Mouse (Mus musculus) embryonic facial prominence, embryonic 11.5 days (tissue): ENCODE results near the gene Mrpl43. TPM values are rescaled to one million over a fixed set of nuclear protein-coding genes. Genes with fewer than 3 reads are reported as not detected.
"Not testable (repeated sequence)": the region's sequence is repeated elsewhere in the genome, so short reads cannot be mapped to it uniquely, and the experiment has no call there.

Experiments
- ATAC-seq: fragments of 200-750 bp; cut with Nextera tagmentation; replicated peaks from 2 replicates; pipeline ENCODE4 v1.8.0; 2017; ENCODE audit warnings: low read depth; ENCODE audit not compliant: insufficient number of reproducible peaks, low FRiP score, low TSS enrichment
- DNase-seq: peaks from one replicate; pipeline ENCODE4 v3.0.0-alpha.2; 2015; ENCODE audit warnings: low spot score
- H3K27ac ChIP-seq: fragments of 300-500 bp; sonication (generic); replicated peaks from 2 replicates; pipeline ENCODE4 v1.5.1; 2014; ENCODE audit warnings: mild to moderate bottlenecking, low read depth, low read length, control low read depth
- H3K27me3 ChIP-seq: fragments of 300-500 bp; sonication (generic); 2 replicates; pipeline ENCODE4 v1.6.1; 2014; ENCODE audit warnings: mild to moderate bottlenecking, low read length, moderate library complexity, mixed read lengths; ENCODE audit not compliant: control insufficient read depth, insufficient read depth
- H3K36me3 ChIP-seq: fragments of 300-500 bp; sonication (generic); replicated peaks from 2 replicates; pipeline ENCODE4 v1.6.1; 2014; ENCODE audit warnings: low read depth, mild to moderate bottlenecking, low read length, moderate library complexity, mixed read lengths; ENCODE audit not compliant: control insufficient read depth, insufficient read depth
- H3K4me1 ChIP-seq: fragments of 300-500 bp; sonication (generic); 2 replicates; pipeline ENCODE4 v1.6.1; 2014; ENCODE audit warnings: low read length, mixed read lengths; ENCODE audit not compliant: control insufficient read depth, insufficient read depth
- H3K4me2 ChIP-seq: fragments of 300-500 bp; sonication (generic); 2 replicates; pipeline ENCODE4 v1.6.1; 2014; ENCODE audit warnings: low read depth, mild to moderate bottlenecking, control low read depth, low read length, moderate library complexity
- H3K4me3 ChIP-seq: fragments of 300-500 bp; sonication (generic); 2 replicates; pipeline ENCODE4 v1.5.1; 2014; ENCODE audit warnings: low read depth, low read length, control low read depth
- H3K9ac ChIP-seq: fragments of 300-500 bp; sonication (generic); replicated peaks from 2 replicates; pipeline ENCODE4 v1.6.1; 2014; ENCODE audit warnings: mild to moderate bottlenecking, control low read depth, low read length
- H3K9me3 ChIP-seq: fragments of 300-500 bp; sonication (generic); replicated peaks from 2 replicates; pipeline ENCODE4 v1.6.1; 2016; ENCODE audit warnings: mild to moderate bottlenecking, low read length, inconsistent platforms, mixed read lengths; ENCODE audit not compliant: control insufficient read depth
- WGBS: fragments of 180-500 bp; shearing (Covaris S2); extraction: QIAGEN DNeasy Blood & Tissue Kit; methylation state at CpG from one replicate; pipeline ENCODE4 v1.1.7; 2014; 5-methylcytosine and 5-hydroxymethylcytosine counted together
- polyA plus RNA-seq: library from polyadenylated mRNA; unstranded; fragments of >200 nt; fragmentation: Nextera tagmentation; extraction: Ambion mirVana; gene quantifications from 2 replicates; pipeline ENCODE4 v1.2.1, GENCODE M21; 2014

Gene Mrpl43
- polyA plus RNA-seq, 1 experiment from 2014 or later: 62.9 TPM

DNA sequence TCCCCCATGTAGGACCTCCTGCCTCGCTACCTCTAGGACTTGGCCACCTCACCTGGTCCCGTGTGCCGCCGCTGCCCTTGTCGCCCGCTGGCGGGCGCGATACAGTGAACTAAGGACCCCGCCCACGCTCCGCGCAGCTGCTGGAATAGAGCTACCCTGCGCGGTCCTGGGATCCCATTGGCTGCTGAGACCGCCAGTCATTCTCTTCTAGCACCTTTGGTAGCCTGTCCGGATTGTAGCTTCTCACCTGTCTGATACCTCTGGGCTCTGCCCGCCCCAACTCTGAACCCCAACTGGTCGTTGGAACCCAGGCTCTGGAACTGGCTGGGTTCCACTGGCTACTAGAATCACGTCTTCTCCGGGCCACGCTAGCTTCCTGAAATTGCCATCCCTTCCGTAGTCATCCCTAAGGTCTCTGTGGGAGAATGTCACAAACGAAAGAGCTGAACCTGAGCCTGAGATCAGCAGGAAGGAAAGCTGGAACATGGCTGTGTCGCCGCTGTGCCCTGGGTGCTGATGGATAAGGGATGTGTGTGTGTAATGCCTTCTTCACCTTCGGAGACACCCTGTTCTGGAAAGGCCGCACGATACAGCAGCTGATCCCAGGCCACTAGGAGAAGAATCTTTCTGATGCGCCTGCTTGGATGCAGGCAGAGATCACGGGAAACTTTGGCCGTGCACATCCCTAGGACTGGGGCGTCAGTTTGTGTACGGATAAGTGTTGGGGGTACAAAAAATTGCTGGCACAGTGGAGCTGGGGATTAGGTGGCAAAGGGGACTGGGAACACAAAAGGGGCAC is 40.5 kb upstream of the Mrpl43 start:
- H3K9me3 ChIP-seq: no peaks in the 10 kb centered on the region
- peak overlapping the region; percentile 69 for H3K9ac ChIP-seq
- no peak overlapping the region for H3K27ac ChIP-seq
- peaks cover 13% of the 10 kb centered on the region for H3K4me1 ChIP-seq
- WGBS: 3% methylated on average over 34 of the region's 34 CpGs
- H3K4me2 ChIP-seq: peak overlapping the region; percentile 85
- H3K27me3 ChIP-seq: peaks cover 11% of the 10 kb centered on the region
- ATAC-seq (peak; percentile 51), DNase-seq (peak; percentile 83)
- no peaks in the 10 kb centered on the region; the same call in 1 of the 2 replicates for H3K36me3 ChIP-seq
- H3K4me3 ChIP-seq: peak overlapping the region; percentile 50

DNA sequence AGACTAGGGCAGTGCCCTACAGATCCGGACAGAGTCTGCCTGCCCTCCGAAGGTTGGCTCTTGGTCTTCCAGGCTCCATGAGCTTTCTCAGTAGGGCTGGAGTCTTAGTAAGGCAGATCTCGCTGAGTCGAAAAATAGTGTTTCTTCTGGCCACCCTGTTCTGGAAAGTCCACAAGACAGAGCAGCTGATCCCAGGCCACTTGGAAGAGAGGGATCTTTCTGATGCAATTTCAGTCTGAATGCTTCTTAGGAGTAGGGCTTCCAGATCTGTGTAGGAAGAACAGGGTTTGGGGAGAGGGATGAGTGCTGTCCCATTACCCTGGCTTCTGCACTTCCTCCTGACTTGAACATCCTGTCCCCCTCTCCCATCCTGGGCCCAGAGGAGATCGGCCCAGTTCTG is 39.4 kb upstream of the Mrpl43 start, which contains the start of gene Pdzd7:
Gene Pdzd7, minus strand, starts transcription at position 67 of the 400 bp plus-strand sequence.
- Histone ChIP-seq H3K4me2 (peak within 1 kb of the TSS; percentile 85), H3K27ac (no peak within 1 kb of the TSS), H3K9me3 (no peaks in the 10 kb centered on the region), H3K9ac (peak within 1 kb of the TSS; percentile 69), H3K36me3 (no peaks in the 10 kb centered on the region; the same call in 1 of the 2 replicates), H3K27me3 (peaks cover 11% of the 10 kb centered on the region), H3K4me3 (peak within 1 kb of the TSS; percentile 50), H3K4me1 (peaks cover 13% of the 10 kb centered on the region)
- ATAC-seq (no peak), DNase-seq (no peak)
- WGBS: 78% methylated on average over 5 of the region's 5 CpGs

DNA sequence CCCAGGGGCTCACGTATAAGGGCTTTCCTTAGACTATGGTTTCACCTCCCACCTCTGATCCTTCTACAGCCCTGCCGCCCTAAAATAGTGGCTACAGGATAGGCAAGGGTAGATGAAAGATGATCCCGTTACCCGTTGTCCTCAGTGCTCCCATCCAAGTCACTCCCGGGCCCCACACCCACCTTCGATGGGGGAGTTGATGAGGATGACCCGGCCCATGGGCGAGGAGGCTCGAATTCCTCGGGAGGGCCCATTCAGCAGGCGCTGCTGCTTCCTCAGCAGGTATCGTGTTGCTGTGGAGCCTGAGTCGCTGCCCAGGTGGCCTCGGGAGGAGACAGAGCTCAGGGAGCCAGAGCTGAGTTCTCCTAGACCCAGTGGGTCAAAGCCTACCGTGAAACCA is 39.0 kb upstream of the Mrpl43 start:
- no peaks in the 10 kb centered on the region for H3K9me3 ChIP-seq
- H3K4me1 ChIP-seq: peaks cover 13% of the 10 kb centered on the region
- 38% methylated on average over 15 of the region's 15 CpGs for WGBS
- H3K4me2 ChIP-seq: no peak overlapping the region
- H3K4me3 ChIP-seq: no peak overlapping the region
- ATAC-seq: no peak
- peaks cover 11% of the 10 kb centered on the region for H3K27me3 ChIP-seq
- DNase-seq: no peak
- H3K27ac ChIP-seq: no peak overlapping the region
- H3K36me3 ChIP-seq: no peaks in the 10 kb centered on the region; the same call in 1 of the 2 replicates
- no peak overlapping the region for H3K9ac ChIP-seq

DNA sequence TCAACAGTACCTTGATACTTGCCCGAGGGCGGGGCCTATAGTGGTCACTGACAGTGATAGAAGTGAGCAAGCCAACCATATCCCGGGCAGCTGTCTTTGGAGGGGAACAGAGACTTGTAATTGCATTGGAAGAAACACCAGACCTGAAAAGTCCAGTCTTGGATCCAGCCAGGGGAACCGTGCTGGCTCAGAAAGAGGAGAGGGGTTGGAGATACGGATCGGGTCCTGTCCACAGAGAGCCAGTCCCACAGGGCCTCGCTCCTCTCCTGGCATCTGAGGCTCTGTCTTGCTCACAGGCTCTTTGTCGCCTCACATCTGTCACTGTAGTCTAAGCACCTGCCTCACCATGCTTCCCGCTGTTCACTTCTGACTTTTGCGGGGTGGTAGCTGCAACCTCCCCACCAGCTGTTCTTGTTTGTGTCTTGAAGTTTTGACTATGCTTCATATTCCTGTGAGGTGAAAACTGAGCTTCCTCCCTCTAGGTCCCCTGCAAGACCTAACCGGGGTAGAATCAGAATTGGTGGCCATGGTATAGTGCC is 38.2 kb upstream of the Mrpl43 start:
- WGBS: 68% methylated on average over 11 of the region's 11 CpGs
- Histone ChIP-seq H3K27ac (no peak overlapping the region), H3K9ac (no peak overlapping the region), H3K9me3 (no peaks in the 10 kb centered on the region), H3K4me3 (no peak overlapping the region), H3K4me2 (no peak overlapping the region), H3K27me3 (peaks cover 11% of the 10 kb centered on the region), H3K4me1 (peaks cover 13% of the 10 kb centered on the region), H3K36me3 (no peaks in the 10 kb centered on the region; the same call in 1 of the 2 replicates)
- ATAC-seq: no peak
- no peak for DNase-seq

DNA sequence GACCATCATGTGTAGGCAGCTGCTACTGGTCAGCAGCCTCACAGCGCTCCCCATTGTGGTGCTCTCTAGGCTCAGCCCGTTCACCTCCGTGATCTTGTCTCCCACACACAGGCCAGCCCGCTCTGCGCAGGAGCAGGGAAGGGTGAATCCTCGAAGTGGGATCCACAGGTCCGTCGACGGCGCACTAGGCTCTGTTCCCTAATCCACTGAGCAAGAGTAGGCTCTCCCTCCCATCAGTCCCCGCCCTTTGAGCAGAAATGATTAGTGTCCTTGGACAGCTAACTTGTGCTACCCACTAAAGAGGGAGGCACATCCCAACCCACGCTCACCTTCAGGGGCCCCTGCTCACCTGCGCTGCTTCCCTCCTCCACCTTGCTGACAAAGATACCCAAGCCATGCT is 34.0 kb upstream of the Mrpl43 start:
- H3K4me3 ChIP-seq: no peak overlapping the region
- H3K36me3 ChIP-seq: no peaks in the 10 kb centered on the region
- no peaks in the 10 kb centered on the region for H3K9me3 ChIP-seq
- DNase-seq (no peak), ATAC-seq (no peak)
- 48% methylated on average over 13 of the region's 13 CpGs for WGBS
- H3K9ac ChIP-seq: no peak overlapping the region
- no peak overlapping the region for H3K4me2 ChIP-seq
- H3K4me1 ChIP-seq: no peaks in the 10 kb centered on the region
- no peak overlapping the region for H3K27ac ChIP-seq
- no peaks in the 10 kb centered on the region; the same call in 1 of the 2 replicates for H3K27me3 ChIP-seq

DNA sequence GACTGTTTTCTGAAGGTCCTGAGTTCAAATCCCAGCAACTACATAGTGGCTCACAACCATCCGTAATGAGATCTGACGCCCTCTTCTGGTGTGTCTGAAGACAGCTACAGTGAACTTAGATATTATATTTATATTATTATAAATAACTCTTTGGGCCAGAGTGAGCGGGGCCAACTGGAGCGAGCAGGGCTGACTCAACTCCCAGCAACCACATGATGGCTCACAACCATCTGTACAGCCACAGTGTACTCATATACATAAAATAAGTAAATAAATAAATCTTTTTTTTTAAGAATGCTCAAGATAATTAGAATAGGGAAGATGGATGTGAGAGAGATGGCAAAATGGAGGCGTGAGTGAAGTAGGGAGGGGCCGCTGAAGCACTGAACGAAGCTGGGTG is 32.0 kb upstream of the Mrpl43 start:
- H3K27me3 ChIP-seq, H3K9ac ChIP-seq, DNase-seq, H3K4me2 ChIP-seq, H3K36me3 ChIP-seq, ATAC-seq, H3K4me1 ChIP-seq, H3K27ac ChIP-seq, H3K9me3 ChIP-seq, H3K4me3 ChIP-seq: not testable (repeated sequence)
- 91% methylated on average over 7 of the region's 7 CpGs for WGBS

DNA sequence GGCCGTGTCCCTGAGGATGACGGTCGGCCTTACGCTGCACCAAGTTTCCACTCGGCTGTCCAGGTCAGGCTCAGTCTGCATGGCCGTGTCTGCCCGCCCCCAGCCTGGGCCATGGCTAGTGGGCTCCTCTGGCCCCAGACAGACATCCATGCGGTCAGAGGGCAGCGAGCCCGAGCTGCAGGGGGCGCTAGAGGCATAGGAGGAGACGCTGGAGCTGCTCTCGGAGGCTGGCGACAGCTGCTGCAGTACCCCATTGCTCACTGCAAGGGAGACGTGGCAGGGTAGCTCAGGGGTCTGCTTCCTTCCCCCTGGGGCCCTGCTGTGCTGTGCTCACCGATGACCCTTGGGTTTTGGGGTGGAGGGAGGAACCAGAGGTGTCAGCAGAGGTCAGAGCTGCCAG is 30.6 kb upstream of the Mrpl43 start:
- H3K9ac ChIP-seq: no peak overlapping the region
- H3K4me1 ChIP-seq: no peaks in the 10 kb centered on the region
- DNase-seq (peak; percentile 49), ATAC-seq (no peak)
- H3K27ac ChIP-seq: no peak overlapping the region
- H3K9me3 ChIP-seq: no peaks in the 10 kb centered on the region
- WGBS: 24% methylated on average over 16 of the region's 16 CpGs
- no peaks in the 10 kb centered on the region; the same call in 1 of the 2 replicates for H3K27me3 ChIP-seq
- no peak overlapping the region for H3K4me3 ChIP-seq
- no peaks in the 10 kb centered on the region for H3K36me3 ChIP-seq
- no peak overlapping the region for H3K4me2 ChIP-seq
